Mouse (Mus musculus): Measurements from ENCODE around the gene Ipcef1.
"Not testable (repeated sequence)": the region's sequence is repeated elsewhere in the genome, so short reads cannot be mapped to it uniquely, and the experiment has no call there.

Ipcef1 gene

DNA sequence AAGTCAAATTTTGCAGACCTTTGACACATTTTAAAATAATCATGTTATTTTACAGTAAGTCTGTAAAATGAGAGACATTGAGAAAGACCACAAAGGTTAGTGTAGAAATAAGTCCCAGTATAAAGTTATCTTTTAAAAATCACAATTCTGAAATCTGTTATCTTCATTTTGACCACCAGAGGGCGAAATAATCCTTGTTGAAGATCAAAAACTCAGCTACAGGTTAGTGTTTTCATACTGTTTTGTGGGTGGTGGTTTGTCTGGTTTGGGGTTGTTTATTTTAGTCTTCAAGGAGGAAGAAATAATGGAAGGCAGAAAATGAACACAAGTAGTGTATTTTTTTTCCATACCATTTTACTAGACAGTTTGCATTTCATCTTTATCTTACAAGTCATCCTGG lies 166.8 kb downstream of the Ipcef1 start:
- DNase-seq (ENCODE audit: low spot score): no peak

DNA sequence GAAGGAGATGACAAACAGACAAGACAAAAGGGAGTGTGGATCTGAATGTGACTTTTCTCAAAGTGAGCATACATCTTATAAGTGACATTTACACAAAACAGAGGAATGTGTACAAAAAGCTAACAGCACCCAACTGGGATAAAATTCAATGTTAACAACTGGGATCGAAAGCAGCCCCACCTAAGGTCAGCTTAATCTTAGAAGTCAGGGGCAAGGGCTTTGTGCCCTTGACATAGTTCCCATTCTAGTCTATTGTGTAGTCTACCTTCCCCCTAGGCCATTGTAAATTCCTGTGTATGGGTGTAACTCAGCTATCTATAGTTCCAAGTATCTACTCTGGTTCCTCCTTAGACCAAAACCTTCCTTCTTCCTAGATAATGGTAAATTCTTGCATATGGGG lies 170.2 kb downstream of the Ipcef1 start:
- DNase-seq (ENCODE audit: low spot score): not testable (repeated sequence)

DNA sequence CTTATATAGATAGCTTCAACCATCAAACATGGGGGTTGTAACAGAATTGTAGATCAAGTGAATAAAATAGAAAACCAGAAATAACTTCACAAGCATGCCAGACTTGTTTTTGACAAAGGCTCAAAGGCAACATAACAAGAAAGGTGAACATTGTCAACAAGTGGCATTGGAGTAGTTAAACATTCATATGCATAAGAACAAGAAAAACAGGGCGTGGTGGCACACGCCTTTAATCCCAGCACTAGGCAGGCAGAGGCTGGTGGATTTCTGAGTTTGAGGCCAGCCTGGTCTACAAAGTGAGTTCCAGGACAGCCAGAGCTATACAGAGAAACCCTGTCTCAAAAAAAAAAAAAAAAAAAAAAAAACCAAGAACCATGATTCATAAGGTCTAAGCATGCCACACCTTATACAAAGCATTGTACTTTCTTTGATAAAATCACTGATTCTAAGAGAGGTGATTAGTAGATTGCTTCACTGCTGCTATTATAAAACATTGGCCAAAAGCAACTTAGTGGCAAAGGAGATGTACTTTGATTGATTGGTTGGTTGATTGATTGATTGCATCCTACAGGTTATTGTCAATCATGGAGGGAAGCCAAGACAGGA lies 173.9 kb downstream of the Ipcef1 start:
- no peak for DNase-seq (ENCODE audit: low spot score)

GRCm38 (mm10) chr10:6873917-6874316 lies 178.4 kb downstream of the Ipcef1 start:
- no peak for DNase-seq (ENCODE audit: low spot score)

- no peak for DNase-seq (ENCODE audit: low spot score)
These were observed 180.7 kb downstream of the Ipcef1 start for GRCm38 (mm10) chr10:6871418-6872072.

- no peak for DNase-seq (ENCODE audit: low spot score)
These were observed 196.5 kb downstream of the Ipcef1 start for GRCm38 (mm10) chr10:6855812-6856211.

GRCm38 (mm10) chr10:6848834-6849233 lies 203.4 kb downstream of the Ipcef1 start:
- no peak for DNase-seq (ENCODE audit: low spot score)

- DNase-seq (ENCODE audit: low spot score): no peak
These were observed 204.0 kb downstream of the Ipcef1 start for GRCm38 (mm10) chr10:6848162-6848754.

- no peak for DNase-seq (ENCODE audit: low spot score)
These were observed 206.0 kb downstream of the Ipcef1 start for GRCm38 (mm10) chr10:6846283-6846682.

- no peak for DNase-seq (ENCODE audit: low spot score)
These were observed 210.1 kb downstream of the Ipcef1 start for GRCm38 (mm10) chr10:6842225-6842624.

All from ovary, postnatal 36 days (tissue).